Mouse (Mus musculus) stomach, postnatal 0 days (tissue): ENCODE measurements around the gene Tex14.

ENCODE experiments used
- CTCF ChIP-seq: IDR thresholded peaks from 2 replicates; pipeline ENCODE4 v1.5.1; 2016; ENCODE audit warnings: antibody characterized with exemption, low read depth, mild to moderate bottlenecking, moderate library complexity
- EP300 ChIP-seq: optimal IDR thresholded peaks from 2 replicates; pipeline ENCODE3; 2016; ENCODE audit warnings: antibody characterized with exemption

DNA sequence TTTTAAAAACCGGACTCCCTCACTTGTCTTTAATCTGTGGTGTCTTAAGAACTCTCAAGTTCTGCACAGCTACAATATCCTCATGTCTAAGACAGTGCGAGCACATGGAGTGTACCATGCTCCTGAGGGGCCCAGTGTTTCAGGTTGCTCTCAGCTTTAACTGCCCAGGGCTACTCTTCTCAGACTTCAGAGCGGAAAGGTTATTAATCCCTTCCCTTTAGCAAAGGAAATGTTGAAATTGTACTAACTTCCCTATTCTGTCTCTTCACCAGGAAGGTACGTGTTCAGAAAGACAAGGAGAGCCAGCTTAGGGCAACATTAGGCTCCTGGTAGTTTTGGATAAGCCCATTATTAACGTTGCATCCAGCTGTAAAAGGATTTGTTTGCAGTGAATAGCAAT is 118.6 kb downstream of the Tex14 start:
- no peak for TF ChIP-seq EP300
- TF ChIP-seq CTCF, result no peak
